Comparison of ENCODE assay signal across 20 mouse cellular contexts in the genomic region with DNA sequence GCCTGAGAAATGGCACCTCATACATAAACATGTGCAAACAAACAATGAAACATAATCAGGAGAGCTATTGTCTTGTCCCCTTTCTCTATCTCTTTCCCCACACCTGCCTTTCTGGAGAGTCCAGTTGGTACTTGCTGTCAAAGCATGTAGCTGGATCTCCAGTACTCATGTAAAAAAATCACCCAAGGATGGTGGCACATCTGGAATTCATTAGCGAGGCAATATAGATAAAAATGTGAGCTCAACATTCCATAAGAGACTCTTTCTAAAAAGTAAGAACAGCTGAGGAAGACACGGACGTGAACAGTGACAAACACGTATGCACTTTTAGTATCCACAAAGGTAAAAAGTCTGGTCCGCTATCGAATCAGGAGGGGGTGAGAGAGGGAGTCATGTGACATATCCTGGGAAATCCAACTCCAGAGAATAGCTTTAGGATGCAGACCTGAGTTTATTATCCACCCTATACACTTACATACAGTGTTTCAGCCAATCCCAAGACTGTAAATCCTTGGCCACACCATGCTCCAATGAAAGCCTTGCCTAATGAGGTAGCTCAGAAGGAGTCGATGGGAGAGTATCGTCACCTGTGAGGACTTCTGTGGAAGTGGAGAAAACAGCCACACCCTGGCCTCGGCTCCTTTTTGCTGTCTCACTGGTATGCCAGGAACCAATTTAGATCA.
A peak's percentile ranks its signal among the peaks of the same experiment; 100 is the strongest.
DNase-seq lines count a peak whose midpoint lies in the region; ATAC-seq and TF ChIP-seq lines count a peak whose summit lies in the region.
"Had no signal": no experiment of that assay in that cellular context is flagged by ENCODE, and none has a peak within 500 bp of the region (broad histone marks: within the 10 kb centered on the region; RNA-seq: fewer than 3 reads in every experiment).

No protein-coding gene starts in this region.

- WGBS in embryonic facial prominence, embryonic 11.5 days, result 71% methylated on average over 9 of the region's 9 CpGs
- 80% methylated on average over 9 of the region's 9 CpGs for WGBS in embryonic facial prominence, embryonic 10.5 days
- WGBS in thymus, adult 2 months, result 93% methylated on average over 9 of the region's 9 CpGs
- 85% methylated on average over 9 of the region's 9 CpGs for WGBS in forebrain, embryonic 11.5 days

- H3K4me3 ChIP-seq in embryonic facial prominence, embryonic 11.5 days (ENCODE audit: low read depth, low read length), result no peak overlapping the region
- no peak overlapping the region for H3K4me3 ChIP-seq in embryonic facial prominence, embryonic 10.5 days
- H3K4me3 ChIP-seq in thymus, adult 2 months (ENCODE audit: control insufficient read depth, insufficient read depth, low read length), result no peak overlapping the region
- no peak overlapping the region for H3K4me3 ChIP-seq in forebrain, embryonic 11.5 days (ENCODE audit: low read depth, low read length)
- H3K4me3 ChIP-seq: erythroblast, embryonic 14.5 days; forebrain, embryonic 10.5 days; forebrain, embryonic 15.5 days; heart, embryonic 10.5 days; hindbrain, embryonic 13.5 days had no signal

- H3K9ac ChIP-seq in embryonic facial prominence, embryonic 11.5 days (replicated peaks; ENCODE audit: low read length), result no peak overlapping the region
- H3K9ac ChIP-seq in forebrain, embryonic 11.5 days (ENCODE audit: low read length), result no peak overlapping the region
- H3K9ac ChIP-seq: forebrain, embryonic 15.5 days; hindbrain, embryonic 13.5 days had no signal

- TF ChIP-seq POLR2A in thymus, adult 2 months (IDR thresholded peaks at IDR 0.05; ENCODE audit: control insufficient read depth, extremely low read depth, insufficient read depth, low read length, poor library complexity), result no peak

- no peak overlapping the region for H3K27ac ChIP-seq in embryonic facial prominence, embryonic 11.5 days (replicated peaks; ENCODE audit: low read depth, low read length)
- no peak overlapping the region for H3K27ac ChIP-seq in embryonic facial prominence, embryonic 10.5 days (replicated peaks)
- no peak overlapping the region for H3K27ac ChIP-seq in thymus, adult 2 months (ENCODE audit: control insufficient read depth, insufficient read depth, low read length)
- no peak overlapping the region for H3K27ac ChIP-seq in forebrain, embryonic 11.5 days (ENCODE audit: low read depth, low read length)
- H3K27ac ChIP-seq: forebrain, embryonic 10.5 days; forebrain, embryonic 15.5 days; heart, embryonic 10.5 days; hindbrain, embryonic 13.5 days; hindbrain, postnatal 0 days had no signal

- H3K9me3 ChIP-seq in embryonic facial prominence, embryonic 11.5 days (replicated peaks; ENCODE audit: control insufficient read depth, low read length), result no peaks in the 10 kb centered on the region
- no peaks in the 10 kb centered on the region for H3K9me3 ChIP-seq in embryonic facial prominence, embryonic 10.5 days
- H3K9me3 ChIP-seq in forebrain, embryonic 11.5 days (ENCODE audit: control insufficient read depth, low read length), result no peaks in the 10 kb centered on the region
- H3K9me3 ChIP-seq: forebrain, embryonic 10.5 days; forebrain, embryonic 15.5 days; heart, embryonic 10.5 days; hindbrain, embryonic 13.5 days had no signal

- no peaks in the 10 kb centered on the region for H3K36me3 ChIP-seq in embryonic facial prominence, embryonic 11.5 days (replicated peaks; ENCODE audit: control insufficient read depth, insufficient read depth, low read depth, low read length)
- no peaks in the 10 kb centered on the region for H3K36me3 ChIP-seq in embryonic facial prominence, embryonic 10.5 days (replicated peaks)
- H3K36me3 ChIP-seq in thymus, adult 2 months (ENCODE audit: control insufficient read depth, insufficient read depth, low read length), result no peaks in the 10 kb centered on the region
- no peaks in the 10 kb centered on the region for H3K36me3 ChIP-seq in forebrain, embryonic 11.5 days (ENCODE audit: control insufficient read depth, insufficient read depth, low read length)
- H3K36me3 ChIP-seq: forebrain, embryonic 10.5 days; forebrain, embryonic 15.5 days; heart, embryonic 10.5 days; hindbrain, embryonic 13.5 days had no signal

- no peak overlapping the region for H3K4me2 ChIP-seq in embryonic facial prominence, embryonic 11.5 days (ENCODE audit: low read depth, low read length)
- no peak overlapping the region for H3K4me2 ChIP-seq in forebrain, embryonic 11.5 days (ENCODE audit: low read depth, low read length, severe bottlenecking)
- H3K4me2 ChIP-seq: forebrain, embryonic 15.5 days; hindbrain, embryonic 13.5 days had no signal

- no peak for TF ChIP-seq CTCF in thymus, adult 2 months (IDR thresholded peaks at IDR 0.05; ENCODE audit: borderline replicate concordance, control insufficient read depth, extremely low read depth, insufficient read depth, low read length, poor library complexity)

- peak; percentile 44 for DNase-seq in embryonic facial prominence, embryonic 11.5 days (ENCODE audit: low spot score)
- no peak for DNase-seq in embryonic facial prominence, embryonic 10.5 days (ENCODE audit: low spot score)
- DNase-seq in embryo, embryonic 10.5 days (ENCODE audit: low spot score), result peak; percentile 12
- peak; percentile 51 for DNase-seq in forelimb bud, embryonic 11.5 days (ENCODE audit: low read depth, low spot score)
- DNase-seq in thymus, adult 2 months, result no peak
- no peak for DNase-seq in forebrain, embryonic 11.5 days (ENCODE audit: low spot score)
- no peak for DNase-seq in adrenal gland, postnatal 36 days
- DNase-seq: cerebellum, adult 11 months; cerebellum, adult 8-10 months; cerebellum, postnatal 14 days; gastrocnemius, postnatal 10 days; heart, adult 18-20 months; heart, postnatal 10 days; heart, postnatal 4 days had no signal

- ATAC-seq in embryonic facial prominence, embryonic 11.5 days (replicated peaks; ENCODE audit: insufficient number of reproducible peaks, low FRiP score, low TSS enrichment, low read depth), result no peak
- no peak for ATAC-seq in forebrain, embryonic 11.5 days (replicated peaks; ENCODE audit: low FRiP score)
- ATAC-seq: forebrain, embryonic 15.5 days; hindbrain, postnatal 0 days had no signal

- H3K27me3 ChIP-seq in embryonic facial prominence, embryonic 11.5 days (ENCODE audit: control insufficient read depth, insufficient read depth, low read length), result no peaks in the 10 kb centered on the region
- H3K27me3 ChIP-seq in embryonic facial prominence, embryonic 10.5 days (replicated peaks; ENCODE audit: low read depth, poor library complexity, severe bottlenecking), result no peaks in the 10 kb centered on the region
- H3K27me3 ChIP-seq in thymus, adult 2 months (ENCODE audit: control insufficient read depth, insufficient read depth, low read length), result no peaks in the 10 kb centered on the region
- no peaks in the 10 kb centered on the region for H3K27me3 ChIP-seq in forebrain, embryonic 11.5 days (ENCODE audit: control insufficient read depth, insufficient read depth, low read length)
- H3K27me3 ChIP-seq: forebrain, embryonic 15.5 days; hindbrain, embryonic 13.5 days had no signal

- H3K4me1 ChIP-seq in embryonic facial prominence, embryonic 11.5 days (ENCODE audit: control insufficient read depth, insufficient read depth, low read length), result no peaks in the 10 kb centered on the region
- 0 out of 2 replicates have a peak, but pooled peaks cover 4% of the 10 kb centered on the region for H3K4me1 ChIP-seq in embryonic facial prominence, embryonic 10.5 days
- no peaks in the 10 kb centered on the region for H3K4me1 ChIP-seq in thymus, adult 2 months (replicated peaks; ENCODE audit: control insufficient read depth, insufficient read depth, low read length)
- no peaks in the 10 kb centered on the region for H3K4me1 ChIP-seq in forebrain, embryonic 11.5 days (replicated peaks; ENCODE audit: control insufficient read depth, insufficient read depth, low read length)
- H3K4me1 ChIP-seq: forebrain, embryonic 10.5 days; forebrain, embryonic 15.5 days; heart, embryonic 10.5 days; hindbrain, embryonic 13.5 days had no signal

Comparison
In these comparisons a context has a peak if more than half of its experiments do, and no peak if none do; other contexts are left out.
1. DNase-seq: peak in embryonic facial prominence, embryonic 11.5 days (single experiment), embryo, embryonic 10.5 days (single experiment) and forelimb bud, embryonic 11.5 days (single experiment); none in embryonic facial prominence, embryonic 10.5 days (single experiment), thymus, adult 2 months (single experiment), forebrain, embryonic 11.5 days (single experiment) and adrenal gland, postnatal 36 days (0 of 2).